In genomic region chr16:29198461-29198860, GRCm38 (mm10) we compare ENCODE assay signal across 8 mouse cellular contexts. TPM values are rescaled to one million over a fixed set of nuclear protein-coding genes. Genes with fewer than 3 reads are reported as not detected.
A peak's percentile ranks its signal among the peaks of the same experiment; 100 is the strongest.
DNase-seq lines count a peak whose midpoint lies in the region; ATAC-seq lines count a peak whose summit lies in the region.
"Had no signal": no experiment of that assay in that cellular context is flagged by ENCODE, and none has a peak within 500 bp of the region (broad histone marks: within the 10 kb centered on the region; RNA-seq: fewer than 3 reads in every experiment).

No protein-coding gene starts in this region.

- WGBS in limb, embryonic 11.5 days, result 4% methylated on average over 5 of the region's 5 CpGs
- 9% methylated on average over 5 of the region's 5 CpGs for WGBS in limb, embryonic 10.5 days

- H3K4me2 ChIP-seq in limb, embryonic 11.5 days (ENCODE audit: low read depth, severe bottlenecking), result no peak overlapping the region

- H3K27me3 ChIP-seq in limb, embryonic 11.5 days (ENCODE audit: control insufficient read depth, insufficient read depth, low read length), result no peaks in the 10 kb centered on the region
- H3K27me3 ChIP-seq in limb, embryonic 10.5 days (ENCODE audit: low read depth, poor library complexity, severe bottlenecking), result peaks cover 4% of the 10 kb centered on the region

- 0 out of 2 replicates have a peak, but pooled peaks cover 2% of the 10 kb centered on the region for H3K4me1 ChIP-seq in limb, embryonic 11.5 days (ENCODE audit: control insufficient read depth, insufficient read depth, low read length)
- peaks cover 14% of the 10 kb centered on the region for H3K4me1 ChIP-seq in limb, embryonic 10.5 days

- H3K9me3 ChIP-seq in limb, embryonic 11.5 days (ENCODE audit: control insufficient read depth, low read length), result no peaks in the 10 kb centered on the region
- H3K9me3 ChIP-seq in limb, embryonic 10.5 days (replicated peaks), result no peaks in the 10 kb centered on the region

- peak; percentile 36 for DNase-seq in limb, embryonic 11.5 days (ENCODE audit: low spot score)
- no peak for DNase-seq in limb, embryonic 10.5 days (ENCODE audit: low spot score)
- DNase-seq in frontal cortex, adult 2 months (ENCODE audit: extremely low spot score in 1 of 2, low spot score in 1 of 2), result peak; percentile 40 to 64
- DNase-seq in layer of hippocampus, adult 18-20 months (ENCODE audit: low spot score in 2 of 2), result peak; percentile 49 to 62
- DNase-seq in skeletal muscle tissue, adult 2 months (ENCODE audit: low read depth, low spot score), result peak; percentile 7
- DNase-seq in Muller cell, postnatal 12 days (ENCODE audit: inconsistent ontology term), result no peak
- no peak for DNase-seq in adrenal gland, adult (ENCODE audit: inconsistent age in 2 of 2, low spot score in 1 of 2)

- H3K36me3 ChIP-seq in limb, embryonic 11.5 days (ENCODE audit: control insufficient read depth, insufficient read depth, low read length), result no peaks in the 10 kb centered on the region
- no peaks in the 10 kb centered on the region for H3K36me3 ChIP-seq in limb, embryonic 10.5 days

- no peak overlapping the region for H3K27ac ChIP-seq in limb, embryonic 11.5 days (replicated peaks; ENCODE audit: low read depth, low read length)
- H3K27ac ChIP-seq in limb, embryonic 10.5 days, result no peak overlapping the region

- no peak overlapping the region for H3K9ac ChIP-seq in limb, embryonic 11.5 days (ENCODE audit: low read length)

- no peak overlapping the region for H3K4me3 ChIP-seq in limb, embryonic 11.5 days (ENCODE audit: low read depth, low read length)
- H3K4me3 ChIP-seq in limb, embryonic 10.5 days, result no peak overlapping the region

- ATAC-seq in limb, embryonic 11.5 days (ENCODE audit: insufficient number of reproducible peaks, low FRiP score, low TSS enrichment, low read depth), result no peak

RNA-seq across cellular contexts. Expression of gene Hrasls, which starts 11.0 kb away (rescaled TPM):
- 0.33 and 0.60 TPM in 2 replicates for polyA plus RNA-seq in limb, embryonic 11.5 days (2014; fragmentation: Nextera tagmentation; extraction: Ambion mirVana)
- polyA plus RNA-seq in limb, embryonic 10.5 days (2016; fragmentation: Nextera tagmentation; extraction: Ambion mirVana), result 0.33 and 1.1 TPM in 2 replicates
- polyA plus RNA-seq in frontal cortex, adult 2 months (2012; rRNA removed), result 16.3 and 19.1 TPM in 2 replicates
- 10 to 100 TPM; 13.9 to 16.5 TPM for total RNA-seq in layer of hippocampus, adult 18-20 months (2021)
- total RNA-seq: hematopoietic stem cell, adult 5-6 weeks had no signal

Comparison
In these comparisons a context has a peak if more than half of its experiments do, and no peak if none do; other contexts are left out.
1. DNase-seq: peak in limb, embryonic 11.5 days (single experiment), frontal cortex, adult 2 months (2 of 2), layer of hippocampus, adult 18-20 months (2 of 2) and skeletal muscle tissue, adult 2 months (single experiment); none in limb, embryonic 10.5 days (single experiment), Muller cell, postnatal 12 days (single experiment) and adrenal gland, adult (0 of 2).